Mouse (Mus musculus) E14TG2a.4 (cell line): ENCODE data around the gene Rbm34.

Experiments used
- H3K27me3 ChIP-seq: 2 replicates; pipeline ENCODE4 v1.6.1; 2014; ENCODE audit warnings: low read length, control low read depth; ENCODE audit not compliant: insufficient read depth
- H3K36me3 ChIP-seq: 2 replicates; pipeline ENCODE4 v1.6.1; 2014; ENCODE audit warnings: low read length, control low read depth; ENCODE audit not compliant: insufficient read depth
- H3K4me1 ChIP-seq: replicated peaks from 2 replicates; pipeline ENCODE4 v1.6.1; 2014; ENCODE audit warnings: low read depth, low read length, control low read depth
- H3K4me3 ChIP-seq: replicated peaks from 2 replicates; pipeline ENCODE4 v1.5.1; 2014; ENCODE audit warnings: mild to moderate bottlenecking, low read length
- H3K9me3 ChIP-seq: 2 replicates; pipeline ENCODE4 v1.6.1; 2014; ENCODE audit warnings: low read length, control low read depth
- CTCF ChIP-seq: conservative IDR thresholded peaks from 2 replicates; pipeline ENCODE4 v1.5.1; 2014; ENCODE audit warnings: low read length
- NANOG ChIP-seq: IDR thresholded peaks from 2 replicates; pipeline ENCODE4 v1.6.1; 2014; ENCODE audit warnings: borderline replicate concordance, low read length, mixed read lengths
- POU5F1 ChIP-seq: IDR thresholded peaks from 2 replicates; pipeline ENCODE4 v1.6.1; 2014; ENCODE audit warnings: low read length, borderline replicate concordance

Gene Rbm34

DNA sequence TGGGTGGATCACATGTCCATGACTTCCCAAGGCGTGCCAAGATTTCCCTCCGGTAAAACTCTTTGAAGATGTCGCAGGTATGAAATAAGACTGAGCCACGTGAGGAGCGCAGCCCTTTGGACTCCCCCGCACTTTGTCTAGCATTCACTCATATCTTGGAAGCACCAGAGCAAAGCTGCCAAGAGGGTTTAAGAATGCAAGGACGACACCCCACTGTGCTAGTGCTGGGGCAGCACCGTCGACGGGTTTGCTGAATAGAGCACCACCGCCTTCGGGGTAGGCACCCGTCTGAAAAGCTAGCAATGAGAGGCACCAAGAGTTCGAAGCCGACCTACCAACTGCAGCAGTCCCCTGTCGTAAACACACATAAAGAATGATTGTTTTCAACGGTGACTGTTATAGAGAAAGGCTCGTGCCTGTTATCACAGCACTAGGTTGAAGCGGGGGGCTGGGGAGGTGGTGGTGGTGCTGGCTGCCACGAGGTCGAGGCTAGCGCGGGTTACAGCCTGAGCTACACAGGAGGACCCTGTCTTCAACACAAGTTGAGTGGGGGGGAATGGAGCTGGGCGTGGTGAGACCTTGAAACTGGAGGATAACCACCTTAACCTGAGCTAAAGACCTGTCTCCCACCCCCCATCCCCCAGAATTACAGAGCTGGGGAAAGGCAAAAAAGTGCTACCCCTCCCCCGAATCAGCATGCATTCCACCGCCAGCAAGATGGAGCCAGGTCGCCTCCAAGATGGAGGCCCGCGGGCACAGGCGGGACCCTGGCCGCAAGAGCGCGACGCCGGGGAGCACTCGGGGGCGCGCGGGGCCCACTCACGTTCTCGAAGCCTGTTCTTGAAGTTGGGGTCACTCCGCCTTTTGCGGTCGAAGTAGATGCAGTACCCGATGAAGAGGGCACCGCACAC lies 25.8 kb downstream of the Rbm34 start:
- TF ChIP-seq CTCF: no peak
- no peak for TF ChIP-seq NANOG
- TF ChIP-seq POU5F1: no peak
- Histone ChIP-seq H3K4me1 (peaks cover 50% of the 10 kb centered on the region), H3K27me3 (no peaks in the 10 kb centered on the region), H3K4me3 (peak overlapping the region; percentile 97), H3K36me3 (peaks cover 72% of the 10 kb centered on the region), H3K9me3 (no peaks in the 10 kb centered on the region)

DNA sequence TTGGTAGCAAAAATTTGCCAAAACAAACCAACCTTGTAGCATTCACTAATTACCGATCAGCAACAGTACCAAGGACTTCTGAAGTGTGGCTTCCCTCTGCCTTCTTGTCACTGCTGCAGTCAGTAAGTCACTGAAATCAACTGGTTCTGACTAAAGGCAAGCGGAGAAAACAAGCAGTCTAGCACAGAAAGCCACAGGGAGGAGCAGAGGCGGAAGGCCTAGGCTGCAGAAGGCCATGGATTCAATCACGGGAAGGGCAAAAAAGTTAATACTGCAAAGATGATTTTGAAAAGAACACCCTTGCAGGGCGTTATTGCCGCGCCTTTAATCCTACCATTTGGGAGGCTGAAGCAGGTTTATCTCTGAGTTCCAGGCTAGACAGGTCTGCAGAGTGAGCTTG lies 27.3 kb downstream of the Rbm34 start:
- TF ChIP-seq NANOG (no peak), POU5F1 (no peak), CTCF (no peak)
- Histone ChIP-seq H3K36me3 (peaks cover 72% of the 10 kb centered on the region), H3K9me3 (no peaks in the 10 kb centered on the region), H3K4me3 (peak overlapping the region; percentile 97), H3K4me1 (peaks cover 61% of the 10 kb centered on the region), H3K27me3 (no peaks in the 10 kb centered on the region)

DNA sequence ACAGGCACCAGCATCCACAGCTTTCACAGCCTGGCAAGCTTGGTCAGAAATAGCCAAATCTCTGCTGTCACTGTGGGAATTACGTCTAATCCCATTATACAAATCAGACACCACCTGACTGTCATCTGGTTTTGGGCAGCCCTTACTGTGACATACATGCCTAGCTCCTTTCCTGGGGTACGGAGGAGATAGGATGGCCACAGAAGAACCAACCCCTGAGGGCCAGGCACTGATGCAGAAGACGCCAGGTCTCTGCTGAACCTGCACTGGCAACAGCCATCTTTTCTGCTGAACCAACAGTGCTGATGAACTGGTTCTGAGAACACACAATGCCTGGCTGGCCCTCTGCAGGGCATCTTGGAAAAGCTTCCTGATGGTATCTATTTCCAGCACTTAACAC lies 33.5 kb downstream of the Rbm34 start:
- no peak for TF ChIP-seq NANOG
- no peak for TF ChIP-seq POU5F1
- H3K4me3 ChIP-seq: no peak overlapping the region
- peaks cover 97% of the 10 kb centered on the region for H3K36me3 ChIP-seq
- no peaks in the 10 kb centered on the region for H3K27me3 ChIP-seq
- H3K9me3 ChIP-seq: no peaks in the 10 kb centered on the region
- peaks cover 90% of the 10 kb centered on the region for H3K4me1 ChIP-seq

DNA sequence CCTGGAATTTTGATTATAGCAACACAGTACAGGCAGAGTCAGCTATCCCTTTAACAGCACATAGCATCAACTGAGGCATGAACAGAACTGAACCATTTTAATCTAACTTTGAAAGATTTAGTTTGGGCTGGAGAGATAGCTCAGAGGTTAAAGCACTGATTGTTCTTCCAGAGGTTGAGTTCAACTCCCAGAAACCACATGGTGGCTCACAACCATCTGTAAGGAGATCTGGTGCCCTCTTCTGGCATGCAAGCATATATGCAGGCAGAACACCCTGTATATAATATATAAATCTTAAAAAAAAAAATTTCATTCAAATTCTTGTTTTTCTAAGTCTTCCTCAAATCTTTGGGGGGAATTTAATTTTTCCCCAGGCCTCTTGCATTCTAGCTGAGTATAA lies 34.9 kb downstream of the Rbm34 start:
- Histone ChIP-seq H3K27me3 (no peaks in the 10 kb centered on the region), H3K9me3 (no peaks in the 10 kb centered on the region), H3K4me1 (peaks cover 89% of the 10 kb centered on the region), H3K36me3 (peaks cover 97% of the 10 kb centered on the region), H3K4me3 (no peak overlapping the region)
- TF ChIP-seq NANOG (no peak), CTCF (peak; percentile 42)

DNA sequence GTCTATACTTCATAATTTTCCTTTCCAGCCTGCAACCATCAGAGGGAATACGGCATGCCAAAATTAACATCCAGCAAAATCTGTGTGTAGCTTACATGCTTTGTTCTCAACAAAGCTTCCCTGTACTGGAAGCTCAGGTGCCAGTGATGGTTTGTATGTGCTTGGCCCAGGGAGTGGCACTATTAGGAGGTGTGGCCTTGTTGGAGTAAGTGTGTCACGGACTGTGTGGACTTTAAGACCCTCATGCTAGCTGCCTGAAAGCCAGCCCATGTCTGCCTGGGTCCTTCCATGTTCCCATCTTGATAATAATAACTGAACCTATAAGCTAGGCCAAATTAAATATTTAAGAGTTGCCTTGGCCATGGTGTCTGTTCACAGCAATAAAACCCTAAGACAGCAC lies 35.5 kb downstream of the Rbm34 start:
- no peak for TF ChIP-seq CTCF
- no peak for TF ChIP-seq POU5F1
- TF ChIP-seq NANOG: no peak
- peaks cover 97% of the 10 kb centered on the region for H3K36me3 ChIP-seq
- no peak overlapping the region for H3K4me3 ChIP-seq

DNA sequence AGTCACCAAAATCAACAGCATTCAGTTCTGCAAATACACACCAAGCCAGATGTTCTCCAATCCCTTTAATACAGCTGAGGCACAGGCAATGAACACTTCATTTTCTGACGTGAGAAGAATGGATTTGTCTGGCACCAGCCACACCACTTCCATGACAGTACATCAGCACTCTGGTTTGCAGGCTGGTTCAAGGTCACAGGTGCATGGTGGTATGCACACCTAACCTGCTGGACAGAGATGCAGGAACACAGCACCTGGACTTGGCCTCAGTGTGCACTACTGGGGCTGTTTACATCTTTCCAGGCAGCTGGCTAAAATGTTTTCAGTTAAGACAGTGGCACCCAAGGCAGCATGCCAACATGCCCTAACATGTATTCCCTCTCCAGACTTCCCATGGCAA lies 38.2 kb downstream of the Rbm34 start:
- TF ChIP-seq POU5F1 (no peak), NANOG (no peak), CTCF (no peak)
- H3K9me3 ChIP-seq: no peaks in the 10 kb centered on the region
- no peak overlapping the region for H3K4me3 ChIP-seq
- peaks cover 96% of the 10 kb centered on the region for H3K36me3 ChIP-seq
- peaks cover 92% of the 10 kb centered on the region for H3K4me1 ChIP-seq
- H3K27me3 ChIP-seq: no peaks in the 10 kb centered on the region

More for the DNA sequence above, 35.5 kb downstream of the Rbm34 start:
- no peaks in the 10 kb centered on the region for H3K9me3 ChIP-seq
- peaks cover 91% of the 10 kb centered on the region for H3K4me1 ChIP-seq
- no peaks in the 10 kb centered on the region for H3K27me3 ChIP-seq

DNA sequence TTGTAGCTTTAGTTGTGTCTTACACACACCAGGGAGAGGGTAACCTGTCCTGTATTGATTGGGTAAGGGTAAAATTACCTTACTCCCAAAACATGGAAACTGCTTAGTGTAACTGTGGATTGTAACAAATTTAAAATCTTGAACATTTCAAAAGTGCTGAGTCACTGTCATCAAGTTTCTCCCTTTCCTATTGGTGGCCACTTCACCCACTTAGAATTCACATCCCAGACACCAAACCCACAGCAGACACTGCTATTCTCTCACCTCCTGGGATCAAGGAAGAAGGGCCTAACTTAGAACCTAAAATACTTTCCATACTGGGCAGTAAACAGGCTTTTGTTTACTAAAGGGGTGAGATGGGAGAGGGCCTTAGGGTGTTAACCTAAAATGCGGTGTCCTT lies 38.6 kb downstream of the Rbm34 start:
- Histone ChIP-seq H3K27me3 (no peaks in the 10 kb centered on the region), H3K4me3 (no peak overlapping the region), H3K4me1 (peaks cover 90% of the 10 kb centered on the region), H3K36me3 (peaks cover 96% of the 10 kb centered on the region), H3K9me3 (no peaks in the 10 kb centered on the region)
- TF ChIP-seq POU5F1: no peak
- TF ChIP-seq CTCF: no peak
- no peak for TF ChIP-seq NANOG

DNA sequence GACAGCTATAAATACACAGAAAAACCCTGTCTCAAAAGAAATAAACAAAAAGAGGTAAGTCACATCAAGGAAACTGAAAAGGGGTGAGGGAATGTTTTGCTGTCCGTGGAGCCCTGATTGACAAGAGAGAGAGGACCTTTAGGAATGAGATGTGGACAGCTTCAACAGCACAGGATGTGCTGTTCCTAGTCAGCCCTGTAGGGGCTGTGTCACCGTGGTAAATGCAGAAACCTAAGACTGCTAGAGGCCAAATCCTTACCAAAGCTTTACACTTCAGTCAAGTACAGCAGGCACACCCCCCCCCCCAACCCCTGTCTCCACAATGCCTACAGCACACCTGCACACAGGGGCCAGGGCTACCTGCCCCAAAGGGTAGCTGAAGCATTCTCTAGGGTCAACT lies 39.2 kb downstream of the Rbm34 start:
- Histone ChIP-seq H3K9me3 (no peaks in the 10 kb centered on the region), H3K36me3 (peaks cover 96% of the 10 kb centered on the region), H3K4me3 (no peak overlapping the region), H3K4me1 (peaks cover 84% of the 10 kb centered on the region), H3K27me3 (no peaks in the 10 kb centered on the region)
- TF ChIP-seq CTCF (peak; percentile 35), POU5F1 (no peak)

DNA sequence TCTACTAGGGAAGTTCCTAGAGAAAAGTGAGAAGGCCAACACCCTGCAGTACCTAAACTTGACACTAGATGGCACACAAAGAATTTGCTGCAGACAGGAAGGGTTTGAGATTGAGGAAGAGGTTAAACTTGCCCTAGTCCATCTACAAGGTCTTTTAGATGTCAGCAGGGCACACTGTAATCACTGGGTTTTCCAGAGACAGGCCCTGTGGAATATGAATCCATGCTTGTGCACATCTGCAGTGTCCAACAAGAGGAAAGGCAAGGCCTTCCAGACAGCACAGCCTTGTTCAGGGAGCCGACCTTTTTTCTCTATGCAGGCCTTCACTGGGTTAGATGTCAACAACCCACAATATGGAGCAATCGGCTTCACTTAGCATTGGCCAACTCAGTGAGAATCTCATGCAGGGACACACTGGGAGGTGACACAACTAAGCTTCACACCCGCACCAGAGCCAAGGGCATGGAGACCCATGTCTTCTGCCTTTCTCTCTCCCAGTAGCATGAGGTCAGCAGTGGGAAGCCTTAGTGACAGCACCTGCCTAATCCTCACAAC lies 41.2 kb downstream of the Rbm34 start:
- peaks cover 66% of the 10 kb centered on the region for H3K4me1 ChIP-seq
- no peaks in the 10 kb centered on the region for H3K27me3 ChIP-seq
- peak; percentile 98 for TF ChIP-seq CTCF
- TF ChIP-seq NANOG: no peak
- no peak for TF ChIP-seq POU5F1
- H3K36me3 ChIP-seq: peaks cover 96% of the 10 kb centered on the region
- H3K4me3 ChIP-seq: no peak overlapping the region
- H3K9me3 ChIP-seq: no peaks in the 10 kb centered on the region
